Mouse (Mus musculus) liver, embryonic 12.5 days (tissue): Measurements from ENCODE around the gene Lamb3. TPM values are rescaled to one million over a fixed set of nuclear protein-coding genes. Genes with fewer than 3 reads are reported as not detected.
"Not testable (repeated sequence)": the region's sequence is repeated elsewhere in the genome, so short reads cannot be mapped to it uniquely, and the experiment has no call there.

Experiments used
- ATAC-seq: fragments of 200-750 bp; cut with Nextera tagmentation; 2 replicates; pipeline ENCODE4 v1.8.0; 2017; ENCODE audit warnings: moderate number of reproducible peaks, mild to moderate bottlenecking, moderate library complexity
- H3K27ac ChIP-seq: fragments of 300-500 bp; sonication (generic); 2 replicates; pipeline ENCODE4 v1.5.1; 2016; ENCODE audit warnings: mild to moderate bottlenecking
- H3K27me3 ChIP-seq: fragments of 300-500 bp; sonication (generic); replicated peaks from 2 replicates; pipeline ENCODE4 v1.6.1; 2016; ENCODE audit warnings: mild to moderate bottlenecking, moderate library complexity
- H3K36me3 ChIP-seq: fragments of 300-500 bp; sonication (generic); 2 replicates; pipeline ENCODE4 v1.6.1; 2016; ENCODE audit warnings: mild to moderate bottlenecking, moderate library complexity
- H3K4me1 ChIP-seq: fragments of 300-500 bp; sonication (generic); 2 replicates; pipeline ENCODE4 v1.6.1; 2016
- H3K4me2 ChIP-seq: fragments of 300-500 bp; sonication (generic); 2 replicates; pipeline ENCODE4 v1.6.1; 2016; ENCODE audit warnings: mild to moderate bottlenecking, moderate library complexity
- H3K4me3 ChIP-seq: fragments of 300-500 bp; sonication (generic); 2 replicates; pipeline ENCODE4 v1.5.1; 2016; ENCODE audit warnings: mild to moderate bottlenecking, moderate library complexity
- H3K9ac ChIP-seq: fragments of 300-500 bp; sonication (generic); 2 replicates; pipeline ENCODE4 v1.6.1; 2016; ENCODE audit warnings: mild to moderate bottlenecking, moderate library complexity
- H3K9me3 ChIP-seq: fragments of 300-500 bp; sonication (generic); replicated peaks from 2 replicates; pipeline ENCODE4 v1.6.1; 2016; ENCODE audit warnings: mild to moderate bottlenecking, moderate library complexity
- WGBS: fragments of 180-500 bp; shearing (Covaris S2); methylation state at CpG from one replicate; pipeline ENCODE4 v1.1.7; 2016; ENCODE audit not compliant: insufficient replicate concordance; 5-methylcytosine and 5-hydroxymethylcytosine counted together
- polyA plus RNA-seq: library from polyadenylated mRNA; unstranded; fragments of >200 nt; fragmentation: Nextera tagmentation; extraction: Ambion mirVana; gene quantifications from 2 replicates; pipeline ENCODE4 v1.2.1, GENCODE M21; 2016

The Lamb3 gene
- polyA plus RNA-seq, 1 experiment from 2014 or later = 0.04 TPM

DNA sequence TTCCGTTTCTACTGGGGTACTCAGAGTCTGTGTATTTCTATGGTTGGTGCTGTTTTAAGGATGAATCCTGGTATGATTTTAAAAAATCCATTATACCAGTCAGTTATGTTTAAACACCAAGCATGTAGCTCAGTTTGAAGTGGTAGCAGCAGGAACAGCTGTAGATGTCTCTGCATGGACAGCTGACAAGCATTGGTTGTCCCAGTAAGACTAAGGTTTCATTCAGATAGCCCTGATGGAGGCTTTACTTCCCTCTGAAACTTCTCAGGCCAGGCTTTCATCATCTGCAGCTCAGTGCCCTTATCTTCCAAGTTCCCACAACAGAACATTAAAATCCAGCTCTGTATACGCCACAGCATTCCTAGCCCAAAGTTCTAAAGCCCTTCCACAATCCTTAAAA lies 25.2 kb downstream of the Lamb3 start:
- Histone ChIP-seq H3K27ac (no peak overlapping the region), H3K36me3 (no peaks in the 10 kb centered on the region), H3K9ac (no peak overlapping the region), H3K9me3 (no peaks in the 10 kb centered on the region), H3K27me3 (no peaks in the 10 kb centered on the region), H3K4me3 (no peak overlapping the region), H3K4me2 (no peak overlapping the region), H3K4me1 (no peaks in the 10 kb centered on the region; the same call in 1 of the 2 replicates)
- WGBS = 58% methylated on average over 2 of the region's 2 CpGs
- no peak for ATAC-seq

DNA sequence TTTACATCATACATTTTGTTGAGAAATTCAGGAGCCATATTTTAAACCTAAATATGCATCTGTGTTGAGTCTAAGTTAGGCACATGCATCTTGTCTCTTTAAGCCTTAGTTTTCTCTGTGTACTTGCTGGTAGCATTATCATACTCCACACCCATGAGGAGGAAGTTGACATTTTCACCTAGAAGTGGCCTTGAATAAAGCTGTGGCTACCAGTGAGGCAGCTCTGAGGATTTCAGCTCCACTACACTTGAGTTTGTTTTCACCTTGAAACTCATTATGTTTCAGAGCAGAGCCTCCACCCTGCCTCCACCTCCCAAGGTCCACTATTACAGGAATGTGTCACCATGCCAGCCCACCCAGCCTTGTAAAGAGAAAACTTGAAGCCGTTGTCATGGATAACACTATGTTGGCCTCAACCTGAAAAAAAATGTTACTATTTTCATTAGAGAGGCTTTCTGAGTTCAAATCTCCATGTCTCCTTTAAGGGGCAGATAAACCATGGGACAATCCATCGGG lies 26.7 kb downstream of the Lamb3 start:
- 68% methylated on average over 2 of the region's 2 CpGs for WGBS

DNA sequence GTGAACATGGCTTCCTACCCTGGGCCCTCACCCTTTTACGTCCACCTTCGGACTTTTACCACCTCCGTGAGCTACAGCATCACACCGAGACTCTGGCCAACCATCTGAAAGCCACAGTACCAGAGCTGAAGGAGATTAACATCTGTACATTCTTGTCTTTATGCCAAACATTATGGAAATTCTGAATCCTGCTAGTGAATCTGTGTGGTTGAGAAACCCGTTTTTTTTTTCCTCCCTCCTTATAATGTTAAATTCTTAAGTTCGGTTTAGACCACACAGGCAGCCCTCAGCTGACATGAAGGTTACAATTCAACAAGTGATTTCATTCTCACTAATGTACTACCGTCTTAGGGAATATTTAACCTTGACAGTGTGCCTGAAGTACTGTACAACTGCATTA lies 27.4 kb downstream of the Lamb3 start:
- H3K4me1 ChIP-seq = no peaks in the 10 kb centered on the region; the same call in 1 of the 2 replicates
- no peaks in the 10 kb centered on the region for H3K27me3 ChIP-seq
- no peak overlapping the region for H3K4me3 ChIP-seq
- H3K9ac ChIP-seq = no peak overlapping the region
- ATAC-seq = no peak
- no peak overlapping the region for H3K27ac ChIP-seq
- H3K9me3 ChIP-seq = no peaks in the 10 kb centered on the region
- 77% methylated on average over 7 of the region's 7 CpGs for WGBS
- H3K4me2 ChIP-seq = no peak overlapping the region
- H3K36me3 ChIP-seq = no peaks in the 10 kb centered on the region

More for the DNA sequence above, 26.7 kb downstream of the Lamb3 start:
- H3K9me3 ChIP-seq = no peaks in the 10 kb centered on the region
- no peaks in the 10 kb centered on the region for H3K27me3 ChIP-seq
- H3K36me3 ChIP-seq = no peaks in the 10 kb centered on the region
- H3K9ac ChIP-seq = no peak overlapping the region
- no peak overlapping the region for H3K4me3 ChIP-seq
- H3K4me1 ChIP-seq = no peaks in the 10 kb centered on the region; the same call in 1 of the 2 replicates
- no peak for ATAC-seq
- no peak overlapping the region for H3K4me2 ChIP-seq
- H3K27ac ChIP-seq = no peak overlapping the region

DNA sequence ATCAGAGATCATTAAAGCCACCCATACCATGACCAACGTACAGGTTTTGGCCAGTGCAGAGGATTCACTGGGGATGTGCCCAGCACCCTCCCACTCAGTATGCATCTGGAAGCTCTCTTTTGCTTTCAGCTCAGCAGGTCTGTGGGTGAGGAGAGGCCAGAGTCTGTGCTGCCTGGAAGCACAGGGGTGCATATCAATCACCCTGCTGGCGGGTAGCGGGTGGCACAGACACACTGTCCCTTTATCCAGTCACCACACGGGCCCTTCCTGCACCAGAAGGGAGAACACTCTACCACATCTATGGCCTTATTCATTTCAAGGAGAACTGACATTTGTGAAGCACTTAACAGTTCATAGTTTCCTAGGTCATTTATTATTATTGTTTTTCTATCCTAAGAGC lies 30.9 kb downstream of the Lamb3 start:
- WGBS = 56% methylated on average over 4 of the region's 4 CpGs
- H3K9me3 ChIP-seq = no peaks in the 10 kb centered on the region
- no peaks in the 10 kb centered on the region for H3K36me3 ChIP-seq
- no peak for ATAC-seq
- no peak overlapping the region for H3K9ac ChIP-seq
- H3K27ac ChIP-seq = no peak overlapping the region
- H3K4me1 ChIP-seq = no peaks in the 10 kb centered on the region
- H3K4me2 ChIP-seq = no peak overlapping the region
- no peak overlapping the region for H3K4me3 ChIP-seq
- no peaks in the 10 kb centered on the region for H3K27me3 ChIP-seq

DNA sequence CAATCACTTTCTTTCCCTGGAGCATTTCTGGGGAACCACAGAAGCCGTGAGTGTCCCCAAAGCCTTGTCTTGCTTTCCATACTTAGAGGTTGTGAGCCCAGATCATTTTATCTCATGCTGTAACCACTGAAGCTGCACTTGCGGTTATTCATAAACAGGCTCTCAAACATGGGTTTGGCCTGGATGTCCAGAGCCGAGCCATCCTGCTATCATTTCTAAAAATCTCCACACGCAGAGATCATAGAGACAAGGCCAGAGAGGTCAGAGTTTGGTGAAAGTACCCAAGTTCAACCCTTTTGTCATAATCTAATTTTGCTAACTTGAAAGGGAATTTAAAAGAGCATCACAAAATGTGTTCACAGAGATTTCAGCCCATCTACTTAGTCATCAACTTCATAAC lies 33.9 kb downstream of the Lamb3 start:
- Histone ChIP-seq H3K4me1 (no peaks in the 10 kb centered on the region), H3K27me3 (no peaks in the 10 kb centered on the region), H3K9ac (no peak overlapping the region), H3K4me3 (no peak overlapping the region), H3K4me2 (no peak overlapping the region), H3K9me3 (no peaks in the 10 kb centered on the region), H3K36me3 (no peaks in the 10 kb centered on the region), H3K27ac (no peak overlapping the region)
- 63% methylated on average over 4 of the region's 4 CpGs for WGBS
- no peak for ATAC-seq

DNA sequence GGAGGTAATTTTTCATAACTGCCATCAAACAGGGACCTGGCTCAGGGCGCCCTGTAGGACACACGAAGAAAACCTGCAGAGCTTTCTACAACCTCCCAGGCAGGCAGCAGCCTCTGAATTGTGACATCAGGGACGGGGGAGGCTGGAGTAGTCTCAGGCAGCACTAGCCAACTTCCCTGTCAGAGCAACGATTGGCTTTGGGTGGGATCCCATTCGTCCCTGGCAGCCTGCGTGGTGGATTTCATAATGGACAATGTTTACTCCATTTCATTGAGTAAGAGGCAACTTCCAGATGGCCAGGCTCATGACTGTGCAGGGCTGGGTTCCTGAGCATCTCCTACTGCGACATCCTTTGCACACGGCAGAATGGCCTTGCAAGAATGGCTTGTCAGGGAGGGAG lies 34.7 kb downstream of the Lamb3 start:
- Histone ChIP-seq H3K27me3 (no peaks in the 10 kb centered on the region), H3K36me3 (no peaks in the 10 kb centered on the region), H3K4me1 (no peaks in the 10 kb centered on the region), H3K9ac (no peak overlapping the region), H3K4me3 (no peak overlapping the region), H3K4me2 (no peak overlapping the region), H3K27ac (no peak overlapping the region), H3K9me3 (no peaks in the 10 kb centered on the region)
- 53% methylated on average over 8 of the region's 8 CpGs for WGBS
- peak; percentile 37; the same call in 1 of the 2 replicates for ATAC-seq

DNA sequence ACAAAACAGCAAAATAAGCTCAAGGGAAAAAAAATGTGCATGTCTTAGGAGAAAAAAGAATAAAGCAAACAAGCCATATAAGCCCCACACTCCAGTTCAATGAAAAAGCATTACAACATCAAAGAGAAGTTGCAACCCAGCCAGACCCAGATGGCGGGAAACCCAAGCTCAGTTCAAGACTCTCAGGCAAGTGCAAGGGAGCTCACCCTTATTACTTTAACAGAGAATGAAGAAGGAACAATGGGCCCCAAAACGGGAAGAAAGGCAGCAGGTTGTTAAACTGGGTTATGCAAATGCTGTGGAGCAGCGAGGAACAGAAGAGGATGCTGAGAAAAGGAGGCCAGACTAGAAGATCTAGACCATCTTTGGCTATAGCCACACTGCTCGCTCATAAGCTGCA lies 35.4 kb downstream of the Lamb3 start:
- Histone ChIP-seq H3K9ac (no peak overlapping the region), H3K36me3 (no peaks in the 10 kb centered on the region), H3K9me3 (no peaks in the 10 kb centered on the region), H3K4me2 (no peak overlapping the region), H3K27ac (no peak overlapping the region), H3K4me1 (no peaks in the 10 kb centered on the region), H3K4me3 (no peak overlapping the region), H3K27me3 (no peaks in the 10 kb centered on the region)
- 40% methylated on average over 4 of the region's 4 CpGs for WGBS
- no peak for ATAC-seq

DNA sequence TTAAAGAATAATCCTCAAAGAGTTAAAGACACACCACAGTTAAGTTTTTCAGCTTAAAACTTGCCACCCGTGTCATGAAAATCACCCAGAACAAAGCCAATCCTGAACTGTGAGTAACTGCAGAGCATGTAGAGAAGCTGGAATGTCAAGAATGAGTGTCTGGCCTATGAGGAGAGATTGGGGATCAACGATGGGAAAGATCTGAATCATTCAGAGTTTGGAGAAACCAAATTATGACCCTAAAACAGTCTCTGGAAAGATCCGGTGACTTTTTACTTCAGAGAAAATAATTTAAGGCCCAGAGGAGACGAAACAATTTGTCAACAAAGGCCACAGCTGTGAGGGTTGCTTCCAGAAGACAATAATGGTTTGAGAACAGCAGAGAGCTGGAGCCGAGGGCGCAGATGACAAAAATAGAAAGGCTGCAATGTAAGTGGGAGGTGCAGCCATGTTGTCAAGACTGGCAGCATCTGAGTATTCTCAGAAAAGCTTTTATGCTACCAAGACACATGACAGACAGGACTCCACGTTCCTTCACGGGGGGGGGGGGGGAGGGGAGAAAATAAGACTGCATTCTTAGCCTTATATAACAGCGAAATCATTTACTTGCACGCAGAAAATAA lies 36.2 kb downstream of the Lamb3 start:
- WGBS = 63% methylated on average over 10 of the region's 10 CpGs

DNA sequence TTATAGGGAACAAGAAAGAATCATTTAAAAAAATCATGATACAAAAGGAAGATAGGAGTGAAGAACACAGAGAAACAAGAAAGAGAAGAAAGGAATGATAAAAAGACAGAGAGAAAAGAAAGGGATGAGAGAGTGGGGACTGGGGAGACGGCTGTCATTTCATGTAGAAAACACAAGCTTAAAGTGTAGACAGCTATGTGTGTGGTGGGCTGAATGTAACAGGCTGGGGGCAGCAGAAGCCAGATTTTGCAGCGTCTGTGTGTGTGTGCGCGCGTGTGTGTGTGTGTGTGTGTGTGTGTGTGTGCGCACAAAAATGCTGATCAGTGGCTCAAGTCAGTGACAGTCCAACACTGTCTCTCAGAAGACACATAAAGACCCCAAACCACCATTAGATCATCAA lies 36.7 kb downstream of the Lamb3 start:
- WGBS = 84% methylated on average over 6 of the region's 6 CpGs
- Histone ChIP-seq H3K9me3 (no peaks in the 10 kb centered on the region), H3K4me2 (no peak overlapping the region), H3K27me3 (no peaks in the 10 kb centered on the region), H3K4me1 (no peaks in the 10 kb centered on the region), H3K4me3 (no peak overlapping the region), H3K9ac (no peak overlapping the region), H3K36me3 (no peaks in the 10 kb centered on the region), H3K27ac (no peak overlapping the region)
- no peak for ATAC-seq

More for the DNA sequence above, 36.2 kb downstream of the Lamb3 start:
- Histone ChIP-seq H3K27ac (no peak overlapping the region), H3K4me3 (no peak overlapping the region), H3K4me1 (no peaks in the 10 kb centered on the region), H3K9ac (no peak overlapping the region), H3K27me3 (no peaks in the 10 kb centered on the region), H3K4me2 (no peak overlapping the region), H3K9me3 (no peaks in the 10 kb centered on the region), H3K36me3 (no peaks in the 10 kb centered on the region)
- no peak for ATAC-seq

DNA sequence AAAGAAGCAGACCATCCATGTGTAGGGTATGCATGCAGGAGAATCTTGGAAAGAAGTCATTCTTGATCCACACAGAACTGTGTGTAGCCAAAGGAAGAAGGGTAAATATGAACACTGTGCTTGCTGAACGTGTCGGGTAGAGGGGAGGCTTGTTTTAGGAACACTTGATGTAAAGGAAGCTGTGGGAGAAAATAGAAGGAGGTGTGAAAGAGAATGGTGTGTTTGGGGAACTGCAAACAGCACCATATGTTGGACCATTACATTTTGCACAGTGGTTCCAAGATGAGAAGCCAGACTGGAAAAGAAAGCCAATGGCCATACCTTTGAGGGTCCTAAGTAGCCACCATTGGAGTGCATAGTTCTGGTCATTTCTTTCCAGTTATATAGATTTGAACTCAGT lies 42.5 kb downstream of the Lamb3 start:
- H3K27me3 ChIP-seq = no peaks in the 10 kb centered on the region
- H3K4me2 ChIP-seq = no peak overlapping the region
- no peaks in the 10 kb centered on the region for H3K9me3 ChIP-seq
- no peaks in the 10 kb centered on the region for H3K4me1 ChIP-seq
- ATAC-seq = no peak
- H3K27ac ChIP-seq = no peak overlapping the region
- H3K4me3 ChIP-seq = no peak overlapping the region
- WGBS = 64% methylated on average over 2 of the region's 2 CpGs
- no peak overlapping the region for H3K9ac ChIP-seq
- H3K36me3 ChIP-seq = no peaks in the 10 kb centered on the region

DNA sequence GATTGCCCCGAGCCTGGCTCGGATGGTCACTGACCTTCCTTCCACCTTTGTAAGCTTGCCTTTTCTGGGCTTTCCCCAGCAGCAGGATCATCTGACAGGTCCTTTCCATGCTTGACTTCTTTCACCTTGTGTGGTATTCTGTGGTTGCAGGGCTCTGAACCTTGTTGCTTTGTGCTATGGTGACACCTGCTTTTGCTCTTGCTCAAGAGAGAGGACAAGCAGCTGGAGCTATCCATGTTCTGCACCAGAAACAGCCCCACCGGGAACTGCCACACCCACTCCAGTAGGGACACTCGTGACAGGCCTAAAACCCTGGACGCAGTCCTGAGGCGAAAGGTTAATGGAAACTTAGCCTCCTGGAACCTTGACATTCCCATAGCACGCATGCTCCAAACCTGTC lies 43.9 kb downstream of the Lamb3 start:
- no peaks in the 10 kb centered on the region for H3K36me3 ChIP-seq
- no peak overlapping the region for H3K4me2 ChIP-seq
- no peak overlapping the region for H3K9ac ChIP-seq
- no peaks in the 10 kb centered on the region for H3K4me1 ChIP-seq
- ATAC-seq = no peak
- no peaks in the 10 kb centered on the region for H3K9me3 ChIP-seq
- no peak overlapping the region for H3K4me3 ChIP-seq
- H3K27ac ChIP-seq = no peak overlapping the region
- no peaks in the 10 kb centered on the region for H3K27me3 ChIP-seq
- 67% methylated on average over 7 of the region's 7 CpGs for WGBS

DNA sequence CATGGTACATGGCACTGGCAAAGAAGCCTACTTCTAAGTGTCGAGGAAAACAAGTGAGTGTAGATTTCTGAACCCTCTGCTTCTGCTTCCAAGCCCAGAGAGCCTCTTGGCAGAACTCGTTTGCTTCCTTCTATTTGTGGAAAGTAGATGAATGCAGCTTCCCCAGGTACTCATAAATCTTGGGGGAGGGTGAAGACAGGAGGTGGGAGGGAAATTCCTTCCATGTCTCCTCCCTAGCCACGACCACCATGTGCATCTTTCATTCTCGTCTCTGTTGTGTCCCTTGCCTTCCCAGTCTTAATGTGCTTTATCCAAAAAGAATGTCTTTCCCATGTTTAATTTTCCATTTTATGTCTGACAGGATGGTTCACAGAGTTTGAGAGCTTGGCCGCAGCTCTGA lies 45.1 kb downstream of the Lamb3 start:
- no peaks in the 10 kb centered on the region for H3K36me3 ChIP-seq
- no peak overlapping the region for H3K4me3 ChIP-seq
- H3K4me2 ChIP-seq = no peak overlapping the region
- no peak for ATAC-seq
- H3K27ac ChIP-seq = no peak overlapping the region
- H3K9ac ChIP-seq = no peak overlapping the region
- no peaks in the 10 kb centered on the region for H3K27me3 ChIP-seq
- no peaks in the 10 kb centered on the region for H3K4me1 ChIP-seq
- WGBS = 43% methylated on average over 5 of the region's 5 CpGs
- H3K9me3 ChIP-seq = no peaks in the 10 kb centered on the region

DNA sequence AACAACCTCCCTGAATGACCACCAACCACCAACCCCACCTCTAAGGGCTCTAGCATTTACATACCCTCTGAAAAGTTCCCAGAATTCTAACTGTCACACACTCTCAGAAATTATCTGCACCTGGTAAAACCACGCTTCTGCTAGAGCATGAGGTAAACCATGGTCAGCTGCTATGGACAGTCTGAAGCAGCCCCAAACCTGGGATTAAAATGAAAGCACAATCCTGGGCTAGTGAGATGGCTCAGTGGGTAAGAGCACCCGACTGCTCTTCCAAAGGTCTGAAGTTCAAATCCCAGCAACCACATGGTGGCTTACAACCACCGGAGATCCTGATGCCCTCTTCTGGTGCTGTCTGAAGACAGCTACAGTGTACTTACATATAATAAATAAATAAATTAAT lies 46.4 kb downstream of the Lamb3 start:
- not testable (repeated sequence) for H3K9ac ChIP-seq, H3K27ac ChIP-seq, H3K27me3 ChIP-seq, H3K36me3 ChIP-seq, H3K4me3 ChIP-seq, H3K9me3 ChIP-seq, H3K4me1 ChIP-seq, H3K4me2 ChIP-seq, ATAC-seq
- 49% methylated on average over 3 of the region's 3 CpGs for WGBS
